Mouse (Mus musculus) bone marrow, adult 2 months (tissue): ENCODE data around the gene Ppia. TPM values are rescaled to one million over a fixed set of nuclear protein-coding genes. Genes with fewer than 3 reads are reported as not detected.

Experiments
- H3K27ac ChIP-seq: fragments of 200-500 bp; 2 replicates; pipeline ENCODE4 v1.5.1; 2012; ENCODE audit warnings: low read depth, mild to moderate bottlenecking, control low read depth, inconsistent platforms, low read length; ENCODE audit not compliant: control insufficient read depth, poor library complexity, insufficient read depth
- H3K4me1 ChIP-seq: fragments of 200-500 bp; 2 replicates; pipeline ENCODE4 v1.6.1; 2011; ENCODE audit warnings: low read length; ENCODE audit not compliant: control insufficient read depth, insufficient read depth
- H3K4me3 ChIP-seq: fragments of 200-500 bp; replicated peaks from 2 replicates; pipeline ENCODE3; 2011; ENCODE audit warnings: mild to moderate bottlenecking, low read depth, low read length, control low read depth; ENCODE audit not compliant: control insufficient read depth
- CTCF ChIP-seq: fragments of 200-500 bp; IDR thresholded peaks from 2 replicates; pipeline ENCODE4 v1.5.1; 2011; ENCODE audit warnings: low read length, control low read depth; ENCODE audit not compliant: control insufficient read depth, insufficient read depth
- POLR2A ChIP-seq: fragments of 200-500 bp; IDR thresholded peaks from 2 replicates; pipeline ENCODE4 v1.6.1; 2011; ENCODE audit warnings: low read depth, mild to moderate bottlenecking, control low read depth, low read length, borderline replicate concordance; ENCODE audit not compliant: control insufficient read depth
- WGBS: fragments of 180-500 bp; shearing (Covaris S2); methylation state at CpG from one replicate; pipeline ENCODE4 v1.1.7; 2018; 5-methylcytosine and 5-hydroxymethylcytosine counted together
- polyA plus RNA-seq: library from polyadenylated mRNA; stranded (reverse); fragments of >200 nt; gene quantifications from 2 replicates; pipeline ENCODE4 v1.2.4, GENCODE M21; 2011; ENCODE audit warnings: low replicate concordance; ENCODE audit not compliant: missing spikeins, insufficient read depth, insufficient read length

Gene Ppia
- polyA plus RNA-seq, 1 experiment: 720 TPM

DNA sequence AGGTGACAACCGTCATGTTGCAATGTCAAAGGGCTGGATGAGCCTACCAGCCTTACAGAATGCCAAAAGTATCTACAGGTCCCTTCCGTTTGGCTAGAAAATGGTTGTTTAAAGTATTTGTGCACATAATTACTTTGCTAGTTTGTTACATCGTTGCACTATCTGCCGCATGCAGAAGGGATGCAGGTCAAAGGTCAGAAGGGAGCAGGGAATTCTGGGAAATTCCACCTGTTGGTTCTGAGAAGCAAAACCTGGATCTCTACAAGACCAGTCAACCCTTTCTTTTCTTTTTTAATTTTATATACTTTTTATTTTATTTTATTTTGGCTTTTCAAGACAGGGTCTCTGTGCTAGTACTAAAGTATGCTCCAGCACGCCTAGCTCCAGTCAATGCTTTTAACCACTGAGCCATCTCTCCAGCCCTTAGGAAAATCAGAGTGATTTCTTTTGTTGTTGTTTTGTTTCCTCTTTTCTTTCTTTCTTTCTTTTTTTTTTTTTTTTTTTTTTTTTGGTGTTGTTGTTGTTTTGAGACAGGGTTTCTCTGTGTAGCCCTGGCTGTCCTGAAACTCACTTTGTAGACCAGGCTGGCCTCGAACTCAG lies 27.0 kb upstream of the Ppia start:
- no peak for TF ChIP-seq CTCF
- TF ChIP-seq POLR2A: no peak
- Histone ChIP-seq H3K4me1 (peaks cover 9% of the 10 kb centered on the region; the same call in 1 of the 2 replicates), H3K4me3 (no peak overlapping the region), H3K27ac (peak overlapping the region; percentile 91)
- WGBS: 85% methylated on average over 6 of the region's 6 CpGs

- H3K4me3 ChIP-seq: peak within 1 kb of the TSS; percentile 89
- H3K4me1 ChIP-seq: peaks cover 9% of the 10 kb centered on the region; the same call in 1 of the 2 replicates
- TF ChIP-seq POLR2A: peak; percentile 78; the same call in 1 of the 2 replicates
- TF ChIP-seq CTCF: no peak
- WGBS: 4% methylated on average over 60 of the region's 60 CpGs
- peak within 1 kb of the TSS; percentile 99 for H3K27ac ChIP-seq
Measured at GRCm38 (mm10) chr11:6388726-6389413, 26.4 kb upstream of the Ppia start, which contains the start of gene Zmiz2. Gene Zmiz2, plus strand, starts transcription at chr11:6389074.

- WGBS: under 1% methylated on average over 32 of the region's 43 CpGs
- Histone ChIP-seq H3K27ac (peak overlapping the region; percentile 99; the same call in 1 of the 2 replicates), H3K4me1 (peaks cover 9% of the 10 kb centered on the region; the same call in 1 of the 2 replicates), H3K4me3 (peak overlapping the region; percentile 89)
- TF ChIP-seq CTCF (no peak), POLR2A (no peak)
Measured at GRCm38 (mm10) chr11:6389483-6389921, 25.7 kb upstream of the Ppia start.

- H3K27ac ChIP-seq: no peak overlapping the region
- 71% methylated on average over 8 of the region's 8 CpGs for WGBS
- TF ChIP-seq CTCF: no peak
- TF ChIP-seq POLR2A: no peak
- H3K4me3 ChIP-seq: peak overlapping the region; percentile 40
- peaks cover 9% of the 10 kb centered on the region; the same call in 1 of the 2 replicates for H3K4me1 ChIP-seq
Measured at GRCm38 (mm10) chr11:6390376-6391053, 24.7 kb upstream of the Ppia start.

- peak overlapping the region; percentile 1 for H3K4me3 ChIP-seq
- TF ChIP-seq POLR2A: no peak
- no peak for TF ChIP-seq CTCF
- peak overlapping the region; percentile 71 for H3K27ac ChIP-seq
- 39% methylated on average over 8 of the region's 8 CpGs for WGBS
- H3K4me1 ChIP-seq: peaks cover 9% of the 10 kb centered on the region; the same call in 1 of the 2 replicates
Measured at GRCm38 (mm10) chr11:6391516-6392276, 23.5 kb upstream of the Ppia start.

DNA sequence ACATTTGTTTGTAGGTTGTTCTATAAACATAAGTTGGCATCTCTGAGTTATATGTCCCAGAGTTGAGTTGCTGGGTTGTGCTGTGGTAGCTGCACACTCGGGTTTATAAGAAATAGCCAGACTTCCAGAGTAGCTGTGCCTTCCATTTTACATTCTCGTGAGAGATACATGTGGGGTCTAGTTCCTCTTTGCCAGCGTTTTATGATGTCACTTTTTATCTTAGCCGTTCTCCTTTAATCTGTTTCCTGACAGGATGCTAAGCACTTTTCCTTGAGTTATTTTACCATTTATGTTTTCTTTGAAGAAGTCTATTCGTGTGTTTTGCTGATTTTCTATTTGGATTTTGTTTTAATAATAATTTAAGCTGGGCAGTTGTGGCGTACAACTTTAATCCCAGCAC lies 22.4 kb upstream of the Ppia start:
- Histone ChIP-seq H3K4me1 (peaks cover 9% of the 10 kb centered on the region; the same call in 1 of the 2 replicates), H3K27ac (no peak overlapping the region), H3K4me3 (no peak overlapping the region)
- 29% methylated on average over 6 of the region's 6 CpGs for WGBS
- TF ChIP-seq POLR2A: no peak
- no peak for TF ChIP-seq CTCF

DNA sequence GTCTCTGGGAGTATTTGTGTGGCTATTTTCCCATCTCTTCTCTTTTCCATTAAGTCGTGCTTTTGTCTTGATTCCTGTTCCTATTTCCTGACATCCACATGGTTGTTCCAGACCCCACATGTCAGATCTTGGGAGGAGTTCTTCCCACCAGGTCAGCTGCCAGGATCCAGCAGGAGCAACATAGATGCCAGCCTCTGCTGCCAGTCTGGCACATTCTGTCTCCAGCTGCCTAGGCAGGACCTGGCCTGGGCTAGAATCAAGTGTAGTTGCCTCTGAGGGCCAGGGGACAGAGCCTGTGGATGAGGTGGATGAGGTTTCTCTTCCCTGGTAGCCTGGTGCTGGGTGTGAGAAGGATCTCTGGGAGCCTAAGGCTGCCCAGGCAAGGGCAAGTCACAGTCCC lies 21.4 kb upstream of the Ppia start:
- TF ChIP-seq POLR2A (no peak), CTCF (no peak)
- peaks cover 9% of the 10 kb centered on the region; the same call in 1 of the 2 replicates for H3K4me1 ChIP-seq
- H3K4me3 ChIP-seq: no peak overlapping the region
- H3K27ac ChIP-seq: no peak overlapping the region
- WGBS: 67% methylated on average over 1 of the region's 1 CpGs

DNA sequence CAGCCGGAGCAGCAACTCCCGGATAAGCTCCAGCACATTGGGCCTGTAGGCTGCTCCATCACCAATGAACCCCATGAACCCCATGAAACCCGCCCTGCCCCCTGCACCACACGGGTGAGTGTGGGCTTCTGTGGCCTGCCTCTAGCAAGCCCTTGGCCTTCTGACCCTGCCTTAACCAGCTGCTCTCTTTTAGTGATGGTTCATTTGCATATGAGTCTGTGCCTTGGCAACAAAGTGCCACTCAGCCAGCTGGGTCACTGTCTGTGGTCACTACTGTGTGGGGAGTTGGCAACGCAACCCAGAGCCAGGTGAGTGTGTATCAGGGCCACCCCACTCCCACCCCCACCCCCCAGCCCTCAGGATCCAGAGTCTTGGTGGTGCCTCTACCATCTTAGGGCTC lies 19.7 kb upstream of the Ppia start:
- peaks cover 6% of the 10 kb centered on the region; the same call in 1 of the 2 replicates for H3K4me1 ChIP-seq
- H3K27ac ChIP-seq: no peak overlapping the region
- TF ChIP-seq POLR2A (no peak), CTCF (no peak)
- 79% methylated on average over 5 of the region's 5 CpGs for WGBS
- H3K4me3 ChIP-seq: no peak overlapping the region

- Histone ChIP-seq H3K27ac (no peak overlapping the region), H3K4me1 (no peaks in the 10 kb centered on the region), H3K4me3 (no peak overlapping the region)
- 85% methylated on average over 10 of the region's 10 CpGs for WGBS
- TF ChIP-seq CTCF: no peak
- TF ChIP-seq POLR2A: no peak
Measured at GRCm38 (mm10) chr11:6398141-6398540, 17.1 kb upstream of the Ppia start.
